Mouse (Mus musculus) bone marrow, adult 2 months (tissue): ENCODE results near the gene Tenm4.

Experiments
- CTCF ChIP-seq: fragments of 200-500 bp; IDR thresholded peaks from 2 replicates; pipeline ENCODE4 v1.5.1; 2011; ENCODE audit warnings: low read length, control low read depth; ENCODE audit not compliant: control insufficient read depth, insufficient read depth
- POLR2A ChIP-seq: fragments of 200-500 bp; IDR thresholded peaks from 2 replicates; pipeline ENCODE4 v1.6.1; 2011; ENCODE audit warnings: low read depth, mild to moderate bottlenecking, control low read depth, low read length, borderline replicate concordance; ENCODE audit not compliant: control insufficient read depth

DNA sequence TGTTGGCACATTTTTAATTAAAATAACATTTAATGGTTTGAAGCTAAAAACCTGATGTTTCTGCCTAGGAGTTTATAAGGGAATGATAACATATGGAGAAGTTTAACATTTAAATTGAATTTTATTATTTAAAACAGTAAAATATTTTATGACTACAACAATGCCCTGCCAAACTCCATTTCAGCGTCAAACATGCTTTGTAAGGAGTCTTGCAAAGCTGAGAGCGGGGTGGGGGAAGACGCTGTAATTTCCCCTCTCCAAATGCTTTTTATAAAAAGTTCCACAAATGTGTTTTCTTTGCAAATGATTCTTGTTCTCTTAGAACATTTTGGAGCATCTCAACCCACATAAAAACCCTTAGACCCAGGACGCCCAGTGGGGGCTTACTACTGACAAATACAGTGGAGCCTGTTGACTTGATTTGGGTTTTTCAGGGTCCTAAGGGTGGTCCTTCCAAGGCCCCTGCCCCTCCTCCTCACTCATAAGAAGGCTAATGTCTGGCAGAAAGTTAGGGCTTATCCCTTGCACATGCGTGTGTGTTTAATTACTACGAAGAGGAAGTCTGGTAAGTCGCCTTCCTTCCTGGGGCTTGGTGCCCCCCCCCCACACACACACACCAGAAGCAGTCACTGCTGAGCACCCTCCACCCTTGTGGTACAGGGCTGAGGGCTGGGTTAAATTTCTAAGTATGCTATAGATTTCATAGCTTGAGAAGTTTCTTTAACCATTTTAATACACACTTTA is 563.4 kb downstream of the Tenm4 start:
- TF ChIP-seq POLR2A (no peak), CTCF (no peak)
